Mouse (Mus musculus): ENCODE results near the gene Pdss2. TPM values are rescaled to one million over a fixed set of nuclear protein-coding genes. Genes with fewer than 3 reads are reported as not detected.

The Pdss2 gene
- polyA plus RNA-seq, 1 experiment from 2014 or later: 8.8 TPM

DNA sequence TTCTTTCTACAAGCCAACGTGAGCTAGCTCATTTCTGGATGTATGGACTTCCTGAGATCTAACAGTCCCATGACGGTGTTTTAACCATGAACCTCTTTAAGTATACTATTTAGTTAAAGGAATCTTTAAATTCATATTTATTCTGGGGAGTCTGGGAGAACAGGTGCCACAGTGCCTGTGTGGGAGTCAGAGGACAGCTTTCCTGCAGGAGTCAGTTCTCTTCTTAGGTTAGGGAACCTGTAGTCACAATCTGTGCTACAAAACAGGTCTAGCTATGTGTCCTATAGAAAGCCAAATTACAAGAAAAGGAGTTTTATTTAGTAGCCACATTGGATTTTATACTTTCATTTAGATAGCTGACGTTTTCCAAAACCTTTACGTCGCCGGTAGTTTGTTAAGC is 141.7 kb downstream of the Pdss2 start:
- no peaks in the 10 kb centered on the region; the same call in 1 of the 2 replicates for H3K36me3 ChIP-seq
- no peaks in the 10 kb centered on the region for H3K27me3 ChIP-seq
- no peak overlapping the region for H3K27ac ChIP-seq
- ATAC-seq (ENCODE audit: insufficient number of reproducible peaks, low FRiP score, low TSS enrichment, low read depth): no peak
- no peaks in the 10 kb centered on the region for H3K9me3 ChIP-seq
- no peak overlapping the region for H3K9ac ChIP-seq
- H3K4me3 ChIP-seq: no peak overlapping the region
- H3K4me1 ChIP-seq: no peaks in the 10 kb centered on the region
- WGBS: 92% methylated on average over 6 of the region's 6 CpGs
- H3K4me2 ChIP-seq: no peak overlapping the region

DNA sequence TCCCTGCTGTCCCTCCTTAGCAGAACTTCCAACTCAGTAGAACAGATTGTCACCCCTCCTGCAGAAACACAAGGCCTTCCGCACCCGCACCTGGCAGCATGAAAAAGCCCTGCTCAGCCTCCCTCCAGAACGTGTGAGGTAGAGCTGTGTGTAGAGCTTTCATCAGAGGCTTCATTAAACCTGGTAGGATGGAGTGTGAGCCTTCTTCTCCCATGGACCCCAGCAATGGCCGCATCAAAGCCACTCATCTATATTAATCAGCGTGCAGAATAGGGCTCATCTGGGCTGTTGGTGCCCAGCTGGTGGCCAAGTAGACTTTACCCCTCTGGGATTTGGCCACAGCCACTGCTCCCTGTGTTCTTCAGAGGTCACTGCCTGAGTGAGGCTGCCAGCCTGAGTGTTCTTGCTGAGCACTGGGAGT is 142.2 kb downstream of the Pdss2 start:
- Histone ChIP-seq H3K9ac (no peak overlapping the region), H3K4me3 (no peak overlapping the region), H3K9me3 (no peaks in the 10 kb centered on the region), H3K4me1 (no peaks in the 10 kb centered on the region), H3K27ac (no peak overlapping the region), H3K4me2 (no peak overlapping the region), H3K36me3 (no peaks in the 10 kb centered on the region; the same call in 1 of the 2 replicates), H3K27me3 (no peaks in the 10 kb centered on the region)
- WGBS: 86% methylated on average over 5 of the region's 5 CpGs
- ATAC-seq (ENCODE audit: insufficient number of reproducible peaks, low FRiP score, low TSS enrichment, low read depth): no peak

DNA sequence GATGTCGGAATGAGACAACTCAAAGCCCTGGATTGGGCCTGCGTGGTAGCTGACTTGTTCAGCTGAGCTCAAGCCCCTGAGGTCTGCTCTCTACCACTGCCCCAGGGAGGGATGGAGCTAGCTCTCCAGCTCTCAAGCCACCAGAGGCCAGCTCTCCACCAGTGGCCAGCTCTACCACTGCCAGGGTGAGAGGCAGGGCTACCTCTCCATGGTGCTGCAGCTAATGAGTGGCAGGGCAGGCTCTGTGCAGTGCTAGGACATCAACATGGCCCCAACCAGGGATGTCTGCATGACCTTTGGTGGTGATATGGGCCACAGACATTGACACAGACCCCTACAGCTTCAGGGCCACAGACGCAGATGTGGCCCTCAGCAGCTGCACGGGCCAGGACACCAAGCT is 144.6 kb downstream of the Pdss2 start:
- 94% methylated on average over 4 of the region's 4 CpGs for WGBS
- Histone ChIP-seq H3K9me3 (no peaks in the 10 kb centered on the region), H3K27me3 (no peaks in the 10 kb centered on the region), H3K4me1 (no peaks in the 10 kb centered on the region), H3K27ac (no peak overlapping the region), H3K9ac (no peak overlapping the region), H3K4me3 (no peak overlapping the region), H3K4me2 (no peak overlapping the region), H3K36me3 (no peaks in the 10 kb centered on the region; the same call in 1 of the 2 replicates)
- ATAC-seq (ENCODE audit: insufficient number of reproducible peaks, low FRiP score, low TSS enrichment, low read depth): no peak

DNA sequence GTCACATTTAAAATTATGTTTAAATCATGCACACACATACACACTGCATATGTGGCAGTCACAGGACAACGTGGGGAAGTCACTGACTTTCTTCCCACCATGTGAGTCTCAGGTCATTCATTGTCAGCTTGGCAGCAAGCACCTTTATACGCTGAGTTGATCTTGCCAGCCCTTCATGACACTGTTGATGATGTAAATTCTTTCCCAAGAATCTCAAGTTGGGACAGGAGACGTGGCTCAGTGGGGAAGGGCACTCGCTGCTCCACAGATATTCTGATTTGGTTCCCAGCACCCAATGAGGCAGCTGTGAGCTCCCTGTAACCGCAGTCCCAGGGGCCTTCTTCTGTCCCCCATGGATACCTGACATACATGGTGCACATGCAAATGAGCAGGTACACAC is 147.3 kb downstream of the Pdss2 start:
- Histone ChIP-seq H3K27ac (no peak overlapping the region), H3K9ac (no peak overlapping the region), H3K36me3 (no peaks in the 10 kb centered on the region; the same call in 1 of the 2 replicates), H3K4me2 (no peak overlapping the region), H3K4me1 (peaks cover 4% of the 10 kb centered on the region; the same call in 1 of the 2 replicates), H3K9me3 (no peaks in the 10 kb centered on the region), H3K4me3 (no peak overlapping the region), H3K27me3 (no peaks in the 10 kb centered on the region)
- ATAC-seq (ENCODE audit: insufficient number of reproducible peaks, low FRiP score, low TSS enrichment, low read depth): no peak
- 87% methylated on average over 5 of the region's 5 CpGs for WGBS

DNA sequence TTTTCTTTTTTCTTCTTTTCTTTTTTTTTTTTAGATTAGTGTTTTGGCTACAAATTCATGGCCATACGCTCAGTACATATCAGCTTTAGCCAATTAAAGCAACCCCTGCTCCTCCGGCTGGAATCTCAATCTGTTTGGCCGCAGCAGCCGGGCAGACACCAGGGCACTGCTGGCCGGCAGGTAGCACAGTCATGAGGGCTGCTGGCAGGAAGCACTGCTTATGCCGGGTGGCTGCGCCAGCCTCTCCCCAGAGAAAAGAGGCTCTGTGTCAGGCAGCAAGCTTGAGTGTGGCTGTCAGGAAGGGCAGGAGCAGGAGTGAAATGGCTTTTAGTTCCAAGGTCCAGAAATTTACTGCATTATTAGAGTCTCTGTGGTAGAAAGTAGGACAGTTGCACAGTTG is 151.0 kb downstream of the Pdss2 start:
- H3K4me2 ChIP-seq: no peak overlapping the region
- H3K4me1 ChIP-seq: peaks cover 6% of the 10 kb centered on the region; the same call in 1 of the 2 replicates
- no peak overlapping the region for H3K9ac ChIP-seq
- no peaks in the 10 kb centered on the region for H3K9me3 ChIP-seq
- no peak overlapping the region for H3K4me3 ChIP-seq
- H3K27me3 ChIP-seq: no peaks in the 10 kb centered on the region
- no peaks in the 10 kb centered on the region for H3K36me3 ChIP-seq
- 46% methylated on average over 7 of the region's 7 CpGs for WGBS
- peak overlapping the region; percentile 8; the same call in 1 of the 2 replicates for H3K27ac ChIP-seq
- ATAC-seq (ENCODE audit: insufficient number of reproducible peaks, low FRiP score, low TSS enrichment, low read depth): no peak

DNA sequence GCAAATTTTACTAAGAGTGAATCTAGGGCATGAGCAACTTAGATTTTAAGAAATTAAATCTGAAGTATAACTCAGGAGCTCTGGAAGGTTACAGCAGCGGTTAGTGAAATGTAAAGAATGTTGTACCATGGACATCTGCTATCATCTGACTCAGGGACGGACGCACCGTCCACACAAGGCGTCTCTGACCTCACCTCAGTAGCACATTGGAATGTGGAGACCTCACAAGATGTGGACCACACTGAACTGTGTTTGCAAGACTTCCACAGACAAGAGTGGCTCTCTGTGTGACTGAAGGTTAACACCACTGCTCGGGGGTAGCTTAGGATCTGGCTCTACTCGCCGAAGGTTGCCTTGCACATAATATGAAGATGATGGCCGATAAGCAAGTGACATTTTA is 151.7 kb downstream of the Pdss2 start:
- Histone ChIP-seq H3K4me1 (peaks cover 6% of the 10 kb centered on the region; the same call in 1 of the 2 replicates), H3K27ac (no peak overlapping the region), H3K9me3 (no peaks in the 10 kb centered on the region), H3K9ac (no peak overlapping the region), H3K4me2 (no peak overlapping the region), H3K27me3 (no peaks in the 10 kb centered on the region), H3K36me3 (no peaks in the 10 kb centered on the region), H3K4me3 (no peak overlapping the region)
- WGBS: 75% methylated on average over 9 of the region's 9 CpGs
- no peak for ATAC-seq (ENCODE audit: insufficient number of reproducible peaks, low FRiP score, low TSS enrichment, low read depth)

DNA sequence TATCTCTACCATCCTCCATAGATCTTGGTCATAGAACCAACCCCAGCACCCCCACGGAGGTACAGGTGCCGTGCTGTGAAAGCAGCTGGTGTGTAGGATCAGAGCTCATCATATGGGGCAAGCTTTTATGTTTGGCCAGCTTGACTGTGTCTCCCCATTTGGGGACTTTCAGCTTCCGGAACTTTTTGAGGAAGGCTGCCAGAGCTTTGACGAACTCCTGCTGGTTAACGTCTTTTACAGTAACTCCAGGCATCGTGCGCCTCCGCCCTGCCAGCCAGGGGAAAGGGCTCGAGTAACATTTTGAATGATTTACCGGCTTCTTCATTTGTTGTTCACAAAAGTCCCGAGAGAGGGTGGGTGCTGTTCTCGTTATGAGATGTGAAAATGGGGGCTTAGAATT is 152.4 kb downstream of the Pdss2 start:
- Histone ChIP-seq H3K9me3 (no peaks in the 10 kb centered on the region), H3K4me2 (no peak overlapping the region), H3K4me3 (no peak overlapping the region), H3K9ac (no peak overlapping the region), H3K4me1 (peaks cover 6% of the 10 kb centered on the region; the same call in 1 of the 2 replicates), H3K27ac (no peak overlapping the region), H3K36me3 (no peaks in the 10 kb centered on the region), H3K27me3 (no peaks in the 10 kb centered on the region)
- 44% methylated on average over 12 of the region's 12 CpGs for WGBS
- no peak for ATAC-seq (ENCODE audit: insufficient number of reproducible peaks, low FRiP score, low TSS enrichment, low read depth)

DNA sequence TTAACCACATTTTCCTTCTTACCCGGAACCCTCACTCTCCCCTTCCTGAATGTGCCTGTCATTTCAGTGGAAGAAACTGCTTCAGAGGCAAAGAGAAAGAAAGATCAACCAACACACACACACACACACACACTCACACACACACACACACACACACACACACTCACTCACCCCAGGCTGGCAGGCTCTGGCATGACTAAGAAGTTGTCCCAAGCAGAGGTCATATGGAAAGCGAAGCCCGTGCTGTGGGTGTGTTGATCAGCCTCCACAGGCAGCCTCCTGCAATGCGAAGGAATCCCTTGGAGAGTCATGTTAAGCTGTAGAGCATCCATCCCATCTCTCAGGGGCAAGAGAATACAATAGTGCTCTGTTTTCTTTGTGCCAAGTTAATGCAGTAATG is 154.0 kb downstream of the Pdss2 start:
- Histone ChIP-seq H3K36me3 (no peaks in the 10 kb centered on the region), H3K4me1 (peaks cover 6% of the 10 kb centered on the region; the same call in 1 of the 2 replicates), H3K27me3 (no peaks in the 10 kb centered on the region), H3K27ac (no peak overlapping the region), H3K9ac (no peak overlapping the region), H3K4me2 (no peak overlapping the region), H3K4me3 (no peak overlapping the region), H3K9me3 (no peaks in the 10 kb centered on the region)
- ATAC-seq (ENCODE audit: insufficient number of reproducible peaks, low FRiP score, low TSS enrichment, low read depth): no peak
- WGBS: 79% methylated on average over 4 of the region's 4 CpGs

DNA sequence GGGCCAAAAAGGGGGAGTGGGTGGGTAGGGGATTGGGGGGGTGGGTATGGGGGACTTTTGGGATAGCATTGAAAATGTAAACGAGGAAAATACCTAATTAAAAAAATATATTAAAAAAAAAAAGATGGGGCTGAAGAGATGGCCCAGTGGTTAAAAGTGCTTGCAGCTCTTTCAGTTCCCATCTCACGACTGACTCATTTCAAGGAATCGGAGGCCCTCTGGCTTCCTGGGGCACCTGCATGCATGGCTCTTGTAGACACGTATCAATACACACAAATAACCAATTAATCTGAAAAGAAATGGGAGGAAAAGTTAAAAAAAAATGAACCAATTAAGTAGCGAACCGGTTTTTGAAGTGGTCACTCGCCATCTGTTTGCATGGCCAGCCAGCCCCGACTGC is 155.5 kb downstream of the Pdss2 start:
- Histone ChIP-seq H3K27ac (no peak overlapping the region), H3K4me3 (no peak overlapping the region), H3K27me3 (no peaks in the 10 kb centered on the region), H3K9ac (no peak overlapping the region), H3K9me3 (no peaks in the 10 kb centered on the region), H3K4me2 (no peak overlapping the region), H3K36me3 (no peaks in the 10 kb centered on the region), H3K4me1 (peaks cover 6% of the 10 kb centered on the region; the same call in 1 of the 2 replicates)
- no peak for ATAC-seq (ENCODE audit: insufficient number of reproducible peaks, low FRiP score, low TSS enrichment, low read depth)
- WGBS: 73% methylated on average over 8 of the region's 8 CpGs

DNA sequence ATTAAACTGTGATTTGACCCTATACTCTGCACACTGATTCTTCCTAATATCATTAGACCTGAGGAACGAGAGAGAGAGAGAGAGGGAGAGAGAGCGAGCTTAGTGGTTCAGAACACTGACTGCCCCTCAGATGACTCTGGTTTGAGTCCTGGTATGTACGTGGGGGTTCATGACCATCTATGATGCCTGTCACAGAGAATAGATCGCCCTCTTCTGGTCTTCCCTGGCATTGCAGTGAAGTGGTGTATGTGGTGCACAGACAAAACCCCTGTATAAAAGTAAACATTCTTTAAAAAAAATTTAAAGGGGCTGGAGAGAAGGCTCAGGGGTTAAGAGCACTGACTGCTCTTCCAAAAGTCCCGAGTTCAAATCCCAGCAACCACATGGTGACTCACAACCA is 157.0 kb downstream of the Pdss2 start:
- no peak for ATAC-seq (ENCODE audit: insufficient number of reproducible peaks, low FRiP score, low TSS enrichment, low read depth)
- Histone ChIP-seq H3K27ac (no peak overlapping the region), H3K4me3 (no peak overlapping the region), H3K27me3 (no peaks in the 10 kb centered on the region), H3K36me3 (no peaks in the 10 kb centered on the region), H3K9ac (no peak overlapping the region), H3K4me1 (0 out of 2 replicates have a peak, but pooled peaks cover 4% of the 10 kb centered on the region), H3K4me2 (no peak overlapping the region), H3K9me3 (no peaks in the 10 kb centered on the region)
- 52% methylated on average over 5 of the region's 5 CpGs for WGBS

DNA sequence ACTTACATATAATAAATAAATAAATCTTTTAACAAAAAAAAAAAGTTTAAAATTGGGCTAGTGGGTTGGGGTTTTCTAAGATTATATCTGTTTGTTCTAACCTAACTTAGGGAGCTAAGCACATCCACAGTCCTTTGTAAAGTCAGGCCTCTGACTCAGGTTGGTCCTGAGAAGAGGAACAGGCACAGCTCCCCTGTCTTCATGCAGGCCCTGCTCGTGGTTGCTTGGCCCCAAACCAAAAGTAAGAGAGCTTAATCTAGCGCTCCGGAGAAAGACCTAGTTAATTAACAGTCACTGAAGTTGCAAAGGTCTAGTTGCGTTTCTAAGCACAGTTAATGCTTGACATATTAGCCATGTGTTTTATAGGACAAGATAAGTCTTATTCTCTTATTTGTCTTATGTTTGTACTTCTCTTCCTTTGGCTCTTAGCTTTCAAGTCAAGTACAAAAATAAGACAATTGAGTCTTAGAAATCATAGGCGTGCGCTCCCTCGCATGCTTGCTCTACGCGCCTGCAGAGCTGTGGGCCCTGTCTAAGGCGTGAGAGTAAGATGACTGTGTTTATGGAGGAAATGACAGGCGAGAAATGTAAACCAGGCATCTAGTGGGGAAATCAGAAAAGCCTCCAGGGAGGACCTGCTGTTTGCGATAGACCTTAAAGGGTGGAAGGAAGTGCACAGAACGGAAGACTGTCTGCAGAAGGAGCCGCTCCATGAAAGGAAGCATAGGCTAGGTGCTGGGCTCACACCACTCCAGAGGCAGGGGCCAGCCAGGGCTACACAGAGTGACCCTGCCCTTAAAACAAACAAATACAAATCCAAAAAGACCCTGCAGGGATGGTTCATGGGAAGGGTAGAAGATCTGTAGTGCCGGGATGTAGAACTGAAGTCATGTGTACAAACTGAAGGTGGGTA is 157.7 kb downstream of the Pdss2 start:
- Histone ChIP-seq H3K36me3 (no peaks in the 10 kb centered on the region), H3K27me3 (no peaks in the 10 kb centered on the region), H3K4me3 (no peak overlapping the region), H3K27ac (no peak overlapping the region), H3K4me2 (no peak overlapping the region), H3K4me1 (no peaks in the 10 kb centered on the region), H3K9me3 (no peaks in the 10 kb centered on the region), H3K9ac (no peak overlapping the region)
- 59% methylated on average over 15 of the region's 15 CpGs for WGBS
- ATAC-seq (ENCODE audit: insufficient number of reproducible peaks, low FRiP score, low TSS enrichment, low read depth): no peak

DNA sequence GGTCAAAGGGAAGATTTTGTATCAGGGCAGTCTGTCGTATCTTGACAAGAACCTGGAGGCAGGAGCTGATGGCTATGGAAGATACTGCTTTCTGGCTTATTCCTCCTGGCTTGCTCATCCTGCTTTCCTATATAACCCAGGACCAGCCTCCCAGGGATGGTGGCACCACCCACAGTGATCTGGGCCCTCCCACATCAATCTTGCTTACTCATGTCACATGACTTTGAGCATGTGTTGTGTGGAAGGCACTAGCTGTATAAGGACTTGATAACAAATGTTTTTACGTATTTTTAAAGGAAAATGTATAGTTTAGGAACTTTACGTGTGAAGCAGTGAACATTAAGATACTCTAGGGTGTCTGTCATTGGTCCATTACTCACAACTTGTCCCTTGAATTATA is 161.4 kb downstream of the Pdss2 start:
- no peaks in the 10 kb centered on the region for H3K4me1 ChIP-seq
- no peaks in the 10 kb centered on the region for H3K9me3 ChIP-seq
- H3K27ac ChIP-seq: no peak overlapping the region
- no peaks in the 10 kb centered on the region for H3K36me3 ChIP-seq
- H3K4me3 ChIP-seq: no peak overlapping the region
- no peak for ATAC-seq (ENCODE audit: insufficient number of reproducible peaks, low FRiP score, low TSS enrichment, low read depth)
- no peaks in the 10 kb centered on the region for H3K27me3 ChIP-seq
- WGBS: 80% methylated on average over 3 of the region's 3 CpGs
- no peak overlapping the region for H3K4me2 ChIP-seq
- no peak overlapping the region for H3K9ac ChIP-seq

All from limb, embryonic 15.5 days (tissue).